Mouse (Mus musculus): Measurements from ENCODE around the gene Kdm3a. TPM values are rescaled to one million over a fixed set of nuclear protein-coding genes. Genes with fewer than 3 reads are reported as not detected.

The Kdm3a gene
- 2.0 and 2.2 TPM in 2 replicates for polyA plus RNA-seq (2012; rRNA removed; ENCODE audit: low replicate concordance)

DNA sequence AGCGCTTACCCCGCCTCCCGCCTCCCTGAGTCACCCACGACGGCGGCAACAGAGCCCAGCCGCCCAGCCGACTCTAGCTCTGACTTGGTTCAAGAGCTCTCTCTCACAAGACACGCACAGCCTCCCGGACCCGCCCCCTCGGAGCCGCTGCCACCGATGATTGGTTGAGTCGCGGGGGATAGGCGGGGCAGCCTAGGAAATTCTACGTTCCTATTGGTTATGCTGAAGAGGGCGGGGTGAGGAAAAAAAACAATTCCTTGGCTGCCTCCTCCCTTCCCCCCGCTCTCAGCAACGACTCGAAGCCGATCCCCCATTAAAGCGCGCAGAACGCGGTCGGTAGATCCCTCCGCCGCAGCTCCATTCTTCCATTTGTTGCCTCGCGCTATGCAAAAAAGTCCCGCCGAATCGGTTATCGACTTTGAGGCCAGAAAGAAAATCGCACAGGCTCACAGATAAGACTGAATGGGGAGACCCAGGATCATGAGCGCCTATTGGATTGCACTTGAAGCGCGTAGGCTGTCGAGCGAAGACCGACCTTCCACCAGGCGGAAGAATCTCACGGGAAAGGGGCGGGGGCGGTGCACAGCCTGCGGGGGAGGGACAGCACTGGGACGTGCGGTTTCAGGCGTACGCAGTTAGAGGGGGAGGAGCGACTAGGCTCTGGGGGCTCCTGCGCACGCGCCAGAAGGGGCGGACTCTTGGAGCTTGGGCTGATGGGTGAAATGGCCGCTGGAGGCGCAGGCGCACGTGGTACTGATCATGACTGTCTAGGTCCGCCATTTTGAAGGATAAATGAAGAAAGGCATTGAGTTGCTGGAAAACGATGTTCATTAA, at the start of gene Kdm3a:
Kdm3a (minus strand) TSS at position 162 of the 834 bp plus-strand sequence.

DNA sequence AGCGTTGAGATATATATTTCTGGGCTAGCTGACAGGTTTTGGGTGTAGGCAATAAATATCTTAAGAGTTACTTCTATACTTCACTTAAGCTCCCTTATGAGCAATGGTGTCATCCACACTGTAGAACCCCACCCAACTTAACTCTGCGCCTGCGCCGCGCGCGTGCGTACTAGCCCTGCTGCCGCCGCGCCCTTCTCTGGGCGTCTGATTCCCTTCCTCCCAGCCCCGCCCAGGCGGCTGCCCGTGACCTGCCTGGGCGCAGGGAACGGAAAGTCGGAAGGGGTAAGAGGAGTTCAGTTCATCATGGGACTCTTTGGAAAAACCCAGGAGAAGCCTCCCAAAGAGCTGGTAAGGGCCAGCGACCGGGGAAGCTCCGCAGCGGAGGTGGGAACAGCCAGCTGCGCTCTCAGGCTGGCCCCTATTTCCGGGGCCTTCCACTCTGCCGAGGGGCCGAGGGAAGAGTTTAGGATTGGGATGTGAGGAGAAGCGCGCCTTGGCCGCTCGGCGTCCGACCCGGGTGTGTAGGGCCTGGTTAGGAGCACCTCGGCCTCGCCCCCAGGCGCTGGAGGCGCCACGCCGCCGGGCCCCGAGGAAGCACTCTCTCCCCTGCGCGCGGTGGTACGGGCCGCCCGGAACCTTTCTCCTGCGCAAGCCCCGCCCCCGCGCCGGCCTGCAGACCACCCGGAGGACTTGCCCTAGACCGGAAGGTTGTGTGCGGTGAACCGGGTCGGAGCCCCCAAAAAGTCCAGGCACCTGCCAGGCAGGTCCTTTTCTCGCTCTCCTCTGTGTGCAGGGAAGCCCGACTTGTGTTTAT, 88.9 kb downstream of the Kdm3a start, which contains the start of gene Chmp3:
Chmp3 (plus strand) TSS at position 112 of the 814 bp plus-strand sequence.

Other genes with a start within 250 kb of the Kdm3a start
- 8.9 and 11.6 TPM in 2 replicates for gene Rmnd5a, start 192.4 kb downstream of the Kdm3a start, polyA plus RNA-seq (2012; rRNA removed; ENCODE audit: low replicate concordance)
- gene Rnf103, start 139.1 kb downstream of the Kdm3a start, polyA plus RNA-seq (2012; rRNA removed; ENCODE audit: low replicate concordance): 28.4 and 57.2 TPM in 2 replicates
- gene Chmp3, start 89.2 kb downstream of the Kdm3a start, polyA plus RNA-seq (2012; rRNA removed; ENCODE audit: low replicate concordance): 10.2 and 12.7 TPM in 2 replicates
- gene Reep1, start 74.6 kb upstream of the Kdm3a start, polyA plus RNA-seq (2012; rRNA removed; ENCODE audit: low replicate concordance): 0.63 and 0.64 TPM in 2 replicates
- 2.4 TPM in 2 replicates for gene Mrpl35, start 194.0 kb upstream of the Kdm3a start, polyA plus RNA-seq (2012; rRNA removed; ENCODE audit: low replicate concordance)
- gene Immt, start 198.3 kb upstream of the Kdm3a start, polyA plus RNA-seq (2012; rRNA removed; ENCODE audit: low replicate concordance): 31.8 and 67.2 TPM in 2 replicates

Measured in duodenum, adult 2 months (tissue).